Mouse (Mus musculus) intestine, embryonic 15.5 days (tissue): ENCODE data around the gene Slc8b1. TPM values are rescaled to one million over a fixed set of nuclear protein-coding genes. Genes with fewer than 3 reads are reported as not detected.

ENCODE experiments used
- ATAC-seq: fragments of 200-750 bp; cut with Nextera tagmentation; 2 replicates; pipeline ENCODE4 v1.8.0; 2017; ENCODE audit warnings: moderate TSS enrichment, moderate library complexity
- H3K27ac ChIP-seq: fragments of 300-500 bp; sonication (generic); 2 replicates; pipeline ENCODE4 v1.5.1; 2015; ENCODE audit warnings: mild to moderate bottlenecking, inconsistent platforms
- H3K27me3 ChIP-seq: fragments of 300-500 bp; sonication (generic); replicated peaks from 2 replicates; pipeline ENCODE4 v1.6.1; 2015; ENCODE audit warnings: inconsistent platforms
- H3K36me3 ChIP-seq: fragments of 300-500 bp; sonication (generic); 2 replicates; pipeline ENCODE4 v1.6.1; 2015; ENCODE audit warnings: inconsistent platforms
- H3K4me1 ChIP-seq: fragments of 300-500 bp; sonication (generic); replicated peaks from 2 replicates; pipeline ENCODE4 v1.6.1; 2015; ENCODE audit warnings: inconsistent platforms
- H3K4me2 ChIP-seq: fragments of 300-500 bp; sonication (generic); replicated peaks from 2 replicates; pipeline ENCODE4 v1.6.1; 2015; ENCODE audit warnings: mild to moderate bottlenecking, inconsistent platforms
- H3K4me3 ChIP-seq: fragments of 300-500 bp; sonication (generic); replicated peaks from 2 replicates; pipeline ENCODE4 v1.5.1; 2015; ENCODE audit warnings: inconsistent platforms
- H3K9ac ChIP-seq: fragments of 300-500 bp; sonication (generic); 2 replicates; pipeline ENCODE4 v1.6.1; 2015; ENCODE audit warnings: inconsistent platforms
- H3K9me3 ChIP-seq: fragments of 300-500 bp; sonication (generic); 2 replicates; pipeline ENCODE4 v1.6.1; 2016; ENCODE audit warnings: inconsistent platforms
- WGBS: fragments of 180-500 bp; shearing (Covaris S2); methylation state at CpG from one replicate; pipeline ENCODE4 v1.1.7; 2015; 5-methylcytosine and 5-hydroxymethylcytosine counted together
- polyA plus RNA-seq: library from polyadenylated mRNA; unstranded; fragments of >200 nt; fragmentation: Nextera tagmentation; extraction: Ambion mirVana; gene quantifications from 2 replicates; pipeline ENCODE4 v1.2.1, GENCODE M21; 2015

The Slc8b1 gene
- polyA plus RNA-seq, 1 experiment from 2014 or later: 6.6 TPM

GRCm38 (mm10) chr5:120576781-120577301, 65.9 kb downstream of the Slc8b1 start:
- Histone ChIP-seq H3K4me1 (peaks cover 38% of the 10 kb centered on the region), H3K27ac (no peak overlapping the region), H3K27me3 (no peaks in the 10 kb centered on the region), H3K4me3 (no peak overlapping the region), H3K9ac (no peak overlapping the region), H3K4me2 (no peak overlapping the region), H3K9me3 (no peaks in the 10 kb centered on the region), H3K36me3 (0 out of 2 replicates have a peak, but pooled peaks cover 3% of the 10 kb centered on the region)
- 71% methylated on average over 11 of the region's 11 CpGs for WGBS
- peak; percentile 32 for ATAC-seq

GRCm38 (mm10) chr5:120577935-120578441, 67.0 kb downstream of the Slc8b1 start:
- Histone ChIP-seq H3K4me1 (peaks cover 41% of the 10 kb centered on the region), H3K36me3 (peaks cover 6% of the 10 kb centered on the region; the same call in 1 of the 2 replicates), H3K9ac (no peak overlapping the region), H3K4me3 (no peak overlapping the region), H3K27me3 (no peaks in the 10 kb centered on the region), H3K4me2 (no peak overlapping the region), H3K9me3 (no peaks in the 10 kb centered on the region), H3K27ac (peak overlapping the region; percentile 79)
- 53% methylated on average over 10 of the region's 10 CpGs for WGBS
- ATAC-seq: no peak

- Histone ChIP-seq H3K27ac (peak overlapping the region; percentile 79), H3K9me3 (no peaks in the 10 kb centered on the region), H3K27me3 (no peaks in the 10 kb centered on the region), H3K9ac (0 out of 2 replicates have a peak overlapping the region, but pooled peaks have one; percentile 2), H3K4me1 (peaks cover 41% of the 10 kb centered on the region), H3K36me3 (peaks cover 12% of the 10 kb centered on the region), H3K4me2 (peak overlapping the region; percentile 18), H3K4me3 (no peak overlapping the region)
- peak; percentile 16; the same call in 1 of the 2 replicates for ATAC-seq
- 22% methylated on average over 12 of the region's 12 CpGs for WGBS
Measured at GRCm38 (mm10) chr5:120578504-120579081, 67.6 kb downstream of the Slc8b1 start.

- peak; percentile 43; the same call in 1 of the 2 replicates for ATAC-seq
- 39% methylated on average over 26 of the region's 26 CpGs for WGBS
- Histone ChIP-seq H3K9ac (0 out of 2 replicates have a peak overlapping the region, but pooled peaks have one; percentile 2), H3K4me1 (peaks cover 41% of the 10 kb centered on the region), H3K27me3 (no peaks in the 10 kb centered on the region), H3K27ac (peak overlapping the region; percentile 79), H3K4me3 (no peak overlapping the region), H3K36me3 (peaks cover 14% of the 10 kb centered on the region), H3K9me3 (no peaks in the 10 kb centered on the region), H3K4me2 (peak overlapping the region; percentile 18)
Measured at GRCm38 (mm10) chr5:120579211-120579897, 68.4 kb downstream of the Slc8b1 start.

- 0 out of 2 replicates have a peak overlapping the region, but pooled peaks have one; percentile 79 for H3K27ac ChIP-seq
- peaks cover 46% of the 10 kb centered on the region for H3K4me1 ChIP-seq
- no peak for ATAC-seq
- peak overlapping the region; percentile 18; the same call in 1 of the 2 replicates for H3K4me2 ChIP-seq
- H3K36me3 ChIP-seq: peaks cover 14% of the 10 kb centered on the region
- H3K9ac ChIP-seq: 0 out of 2 replicates have a peak overlapping the region, but pooled peaks have one; percentile 2
- WGBS: 88% methylated on average over 26 of the region's 26 CpGs
- no peaks in the 10 kb centered on the region for H3K9me3 ChIP-seq
- no peak overlapping the region for H3K4me3 ChIP-seq
- no peaks in the 10 kb centered on the region for H3K27me3 ChIP-seq
Measured at GRCm38 (mm10) chr5:120579898-120580626, 69.1 kb downstream of the Slc8b1 start.

- H3K9ac ChIP-seq: no peak overlapping the region
- no peak overlapping the region for H3K4me2 ChIP-seq
- 0 out of 2 replicates have a peak overlapping the region, but pooled peaks have one; percentile 17 for H3K27ac ChIP-seq
- peaks cover 14% of the 10 kb centered on the region for H3K36me3 ChIP-seq
- peaks cover 52% of the 10 kb centered on the region for H3K4me1 ChIP-seq
- no peak for ATAC-seq
- H3K4me3 ChIP-seq: no peak overlapping the region
- WGBS: 72% methylated on average over 9 of the region's 9 CpGs
- H3K27me3 ChIP-seq: no peaks in the 10 kb centered on the region
- H3K9me3 ChIP-seq: no peaks in the 10 kb centered on the region
Measured at GRCm38 (mm10) chr5:120582002-120582401, 71.0 kb downstream of the Slc8b1 start.

- no peaks in the 10 kb centered on the region for H3K27me3 ChIP-seq
- WGBS: 90% methylated on average over 4 of the region's 4 CpGs
Measured at GRCm38 (mm10) chr5:120583511-120583910, 72.5 kb downstream of the Slc8b1 start.

More at GRCm38 (mm10) chr5:120583511-120583910, 72.5 kb downstream of the Slc8b1 start:
- no peak overlapping the region for H3K27ac ChIP-seq
- H3K36me3 ChIP-seq: peaks cover 14% of the 10 kb centered on the region
- H3K4me2 ChIP-seq: no peak overlapping the region
- no peak overlapping the region for H3K9ac ChIP-seq
- ATAC-seq: no peak
- H3K4me3 ChIP-seq: no peak overlapping the region
- H3K9me3 ChIP-seq: no peaks in the 10 kb centered on the region
- peaks cover 53% of the 10 kb centered on the region for H3K4me1 ChIP-seq

Other genes starting within 250 kb of the Slc8b1 start
- gene Lhx5, start 79.5 kb upstream of the Slc8b1 start, polyA plus RNA-seq: 0.08 TPM in 1 of 2 replicates, not detected in the other
- gene Sdsl, start 38.4 kb upstream of the Slc8b1 start, polyA plus RNA-seq: 14.0 and 18.0 TPM in 2 replicates
- not detected in 2 replicates for gene Sds, start 34.6 kb upstream of the Slc8b1 start, polyA plus RNA-seq
- gene Plbd2, start 7.5 kb upstream of the Slc8b1 start, polyA plus RNA-seq: 49.8 and 50.2 TPM in 2 replicates
- gene Tpcn1, start 77.5 kb downstream of the Slc8b1 start, polyA plus RNA-seq: 25.3 and 26.8 TPM in 2 replicates
- gene Iqcd, start 77.8 kb downstream of the Slc8b1 start, polyA plus RNA-seq: 0.28 and 0.40 TPM in 2 replicates
- gene Rita1, start 101.4 kb downstream of the Slc8b1 start, polyA plus RNA-seq: 10.6 and 11.4 TPM in 2 replicates
- gene Ddx54, start 101.6 kb downstream of the Slc8b1 start, polyA plus RNA-seq: 47.5 and 49.3 TPM in 2 replicates
- not detected in 2 replicates for gene Cfap73, start 123.1 kb downstream of the Slc8b1 start, polyA plus RNA-seq
- gene Rasal1, start 137.6 kb downstream of the Slc8b1 start, polyA plus RNA-seq: 0.49 and 1.0 TPM in 2 replicates
- gene Dtx1, start 200.8 kb downstream of the Slc8b1 start, polyA plus RNA-seq: 4.1 and 4.3 TPM in 2 replicates
- gene Oas2, start 238.7 kb downstream of the Slc8b1 start, polyA plus RNA-seq: 0.54 and 0.60 TPM in 2 replicates